Mouse (Mus musculus) limb, embryonic 11.5 days (tissue): Measurements from ENCODE around the gene Ttn. TPM values are rescaled to one million over a fixed set of nuclear protein-coding genes. Genes with fewer than 3 reads are reported as not detected.

Experiments
- ATAC-seq: fragments of 200-750 bp; cut with Nextera tagmentation; 2 replicates; pipeline ENCODE4 v1.8.0; 2017; ENCODE audit warnings: low read depth; ENCODE audit not compliant: insufficient number of reproducible peaks, low FRiP score, low TSS enrichment
- DNase-seq: peaks from one replicate; pipeline ENCODE4 v3.0.0-alpha.2; 2015; ENCODE audit warnings: low spot score
- H3K27ac ChIP-seq: fragments of 300-500 bp; sonication (generic); replicated peaks from 2 replicates; pipeline ENCODE4 v1.5.1; 2014; ENCODE audit warnings: low read depth, mild to moderate bottlenecking, low read length
- H3K27me3 ChIP-seq: fragments of 300-500 bp; sonication (generic); 2 replicates; pipeline ENCODE4 v1.6.1; 2014; ENCODE audit warnings: mild to moderate bottlenecking, low read length, mixed read lengths; ENCODE audit not compliant: control insufficient read depth, insufficient read depth
- H3K36me3 ChIP-seq: fragments of 300-500 bp; sonication (generic); 2 replicates; pipeline ENCODE4 v1.6.1; 2014; ENCODE audit warnings: mild to moderate bottlenecking, low read length, moderate library complexity, mixed read lengths; ENCODE audit not compliant: control insufficient read depth, insufficient read depth
- H3K4me1 ChIP-seq: fragments of 300-500 bp; sonication (generic); 2 replicates; pipeline ENCODE4 v1.6.1; 2014; ENCODE audit warnings: low read length, mixed read lengths; ENCODE audit not compliant: control insufficient read depth, insufficient read depth
- H3K4me2 ChIP-seq: fragments of 300-500 bp; sonication (generic); 2 replicates; pipeline ENCODE4 v1.6.1; 2014; ENCODE audit warnings: low read depth, mild to moderate bottlenecking, moderate library complexity; ENCODE audit not compliant: severe bottlenecking
- H3K4me3 ChIP-seq: fragments of 300-500 bp; sonication (generic); 2 replicates; pipeline ENCODE4 v1.5.1; 2014; ENCODE audit warnings: low read depth, low read length
- H3K9ac ChIP-seq: fragments of 300-500 bp; sonication (generic); 2 replicates; pipeline ENCODE4 v1.6.1; 2014; ENCODE audit warnings: mild to moderate bottlenecking, low read length
- H3K9me3 ChIP-seq: fragments of 300-500 bp; sonication (generic); 2 replicates; pipeline ENCODE4 v1.6.1; 2016; ENCODE audit warnings: low read length; ENCODE audit not compliant: control insufficient read depth
- WGBS: fragments of 180-500 bp; shearing (Covaris S2); extraction: QIAGEN DNeasy Blood & Tissue Kit; methylation state at CpG from one replicate; pipeline ENCODE4 v1.1.7; 2014; 5-methylcytosine and 5-hydroxymethylcytosine counted together
- polyA plus RNA-seq: library from polyadenylated mRNA; unstranded; fragments of >200 nt; fragmentation: Nextera tagmentation; extraction: Ambion mirVana; gene quantifications from 2 replicates; pipeline ENCODE4 v1.2.1, GENCODE M21; 2014

Ttn gene
- polyA plus RNA-seq, 1 experiment from 2014 or later: 7.1 TPM

DNA sequence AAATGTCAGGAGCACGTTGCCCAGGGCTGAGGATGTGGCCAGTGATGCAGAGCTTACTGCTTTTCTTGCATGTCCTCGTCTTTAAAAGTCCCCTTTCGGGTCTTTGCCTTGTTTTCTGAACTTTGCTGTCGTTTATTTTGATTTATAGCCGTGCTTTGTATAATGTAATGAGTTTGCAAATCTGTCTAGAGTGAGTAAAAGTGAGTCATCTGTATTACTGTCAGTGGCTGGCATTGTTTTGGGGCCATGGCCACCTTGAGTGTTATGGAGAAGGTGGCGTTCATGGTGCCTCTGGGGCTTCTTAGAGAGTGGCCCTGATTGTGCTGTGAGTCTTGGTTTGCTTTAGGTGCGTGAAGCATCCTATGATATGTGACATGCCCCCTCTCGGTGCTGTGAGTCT is 300.0 kb downstream of the Ttn start:
- DNase-seq (no peak), ATAC-seq (no peak)
- H3K4me1 ChIP-seq: no peaks in the 10 kb centered on the region
- no peak overlapping the region for H3K27ac ChIP-seq
- no peak overlapping the region for H3K9ac ChIP-seq
- H3K36me3 ChIP-seq: peaks cover 11% of the 10 kb centered on the region
- H3K4me3 ChIP-seq: no peak overlapping the region
- no peaks in the 10 kb centered on the region for H3K9me3 ChIP-seq
- WGBS: 87% methylated on average over 8 of the region's 8 CpGs
- H3K4me2 ChIP-seq: no peak overlapping the region
- H3K27me3 ChIP-seq: no peaks in the 10 kb centered on the region

DNA sequence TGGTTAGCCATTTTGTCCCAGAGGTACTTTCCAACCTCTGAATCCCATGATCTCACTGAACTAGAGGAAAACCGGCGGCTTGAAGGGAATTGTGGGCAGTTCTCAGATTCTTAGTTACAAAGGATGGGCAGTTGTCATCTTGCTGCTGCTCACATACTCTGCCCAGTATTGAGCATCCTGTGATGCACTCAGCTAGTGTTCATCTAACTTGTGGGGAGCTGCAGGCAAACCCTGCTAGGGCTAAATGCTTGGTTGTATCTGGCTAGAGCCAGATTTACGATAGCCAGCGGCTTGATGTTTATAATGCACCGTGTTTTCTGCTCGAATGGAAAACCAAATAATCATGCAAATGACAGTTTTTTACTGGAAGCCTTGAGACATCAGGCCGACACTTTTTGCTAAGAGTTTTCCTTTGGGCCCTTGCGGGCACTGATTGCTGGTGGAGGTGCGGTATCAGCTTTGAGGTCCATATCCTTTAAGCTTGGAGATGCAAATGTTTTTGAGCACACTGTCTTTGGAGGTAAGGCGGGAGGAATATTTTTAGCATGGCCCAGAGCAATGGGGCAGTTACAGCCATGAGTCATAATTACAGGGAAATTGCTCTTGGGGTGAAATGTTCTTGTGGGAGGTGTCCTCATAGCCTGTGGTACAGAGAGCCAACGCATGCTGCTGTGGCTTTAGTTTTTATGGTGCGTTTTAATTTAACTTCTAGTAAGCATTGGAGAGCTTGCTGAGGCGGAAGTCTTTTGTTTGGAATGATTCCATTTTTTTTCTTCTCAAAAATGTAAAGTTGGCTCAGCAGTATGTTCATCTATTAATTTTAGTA is 305.7 kb downstream of the Ttn start:
- Histone ChIP-seq H3K9me3 (no peaks in the 10 kb centered on the region), H3K4me3 (peak overlapping the region; percentile 75), H3K9ac (no peak overlapping the region), H3K36me3 (no peaks in the 10 kb centered on the region), H3K27ac (no peak overlapping the region), H3K4me1 (peaks cover 12% of the 10 kb centered on the region), H3K27me3 (no peaks in the 10 kb centered on the region), H3K4me2 (peak overlapping the region; percentile 64)
- ATAC-seq: no peak
- no peak for DNase-seq
- WGBS: 59% methylated on average over 13 of the region's 13 CpGs

DNA sequence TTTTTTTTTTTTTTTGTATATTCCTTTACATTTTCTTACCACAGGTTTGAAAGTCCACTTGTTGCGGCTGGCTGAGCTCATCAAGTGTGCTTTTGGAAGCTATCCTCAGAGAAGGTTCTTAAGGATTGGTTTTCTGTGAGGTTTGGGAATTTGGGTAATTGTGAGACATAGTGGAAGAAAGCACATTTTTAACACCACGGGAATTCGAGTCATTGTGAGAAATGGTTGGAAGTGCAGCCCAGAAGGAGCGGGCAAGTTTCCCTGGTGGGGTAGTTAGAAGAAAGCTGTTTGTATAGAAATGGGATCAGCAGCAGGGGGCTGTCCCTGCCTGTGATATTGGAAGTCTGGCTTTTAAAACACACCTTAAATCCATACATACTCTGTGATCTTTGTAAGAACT is 306.4 kb downstream of the Ttn start:
- H3K27ac ChIP-seq: no peak overlapping the region

DNA sequence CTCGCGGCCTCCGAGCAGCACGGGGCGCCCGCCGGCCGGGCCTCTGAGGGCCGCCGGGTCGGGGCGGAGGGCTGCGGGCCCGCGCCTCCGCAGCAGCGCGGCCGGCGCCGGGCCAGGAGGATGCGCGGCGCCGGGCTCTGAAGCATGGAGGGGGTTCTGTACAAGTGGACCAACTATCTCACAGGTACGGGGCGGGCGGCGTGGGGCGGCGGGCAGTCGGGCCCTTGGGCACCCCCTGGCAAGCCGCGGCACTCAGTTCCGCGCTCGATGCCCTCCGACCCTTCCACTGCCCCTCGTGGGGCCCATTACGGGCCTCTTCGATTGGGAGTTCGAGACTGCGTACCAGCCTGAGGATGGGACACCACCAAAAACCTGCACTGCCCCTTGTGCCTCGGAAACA is 306.9 kb downstream of the Ttn start:
- H3K4me2 ChIP-seq: peak overlapping the region; percentile 64
- ATAC-seq (peak; percentile 62; the same call in 1 of the 2 replicates), DNase-seq (peak; percentile 74)

More for the DNA sequence above, 306.4 kb downstream of the Ttn start:
- DNase-seq (peak; percentile 41), ATAC-seq (no peak)
- Histone ChIP-seq H3K27me3 (no peaks in the 10 kb centered on the region), H3K4me2 (peak overlapping the region; percentile 64), H3K9me3 (no peaks in the 10 kb centered on the region), H3K9ac (peak overlapping the region; percentile 87), H3K36me3 (no peaks in the 10 kb centered on the region), H3K4me1 (peaks cover 13% of the 10 kb centered on the region), H3K4me3 (peak overlapping the region; percentile 75)
- 11% methylated on average over 4 of the region's 4 CpGs for WGBS

DNA sequence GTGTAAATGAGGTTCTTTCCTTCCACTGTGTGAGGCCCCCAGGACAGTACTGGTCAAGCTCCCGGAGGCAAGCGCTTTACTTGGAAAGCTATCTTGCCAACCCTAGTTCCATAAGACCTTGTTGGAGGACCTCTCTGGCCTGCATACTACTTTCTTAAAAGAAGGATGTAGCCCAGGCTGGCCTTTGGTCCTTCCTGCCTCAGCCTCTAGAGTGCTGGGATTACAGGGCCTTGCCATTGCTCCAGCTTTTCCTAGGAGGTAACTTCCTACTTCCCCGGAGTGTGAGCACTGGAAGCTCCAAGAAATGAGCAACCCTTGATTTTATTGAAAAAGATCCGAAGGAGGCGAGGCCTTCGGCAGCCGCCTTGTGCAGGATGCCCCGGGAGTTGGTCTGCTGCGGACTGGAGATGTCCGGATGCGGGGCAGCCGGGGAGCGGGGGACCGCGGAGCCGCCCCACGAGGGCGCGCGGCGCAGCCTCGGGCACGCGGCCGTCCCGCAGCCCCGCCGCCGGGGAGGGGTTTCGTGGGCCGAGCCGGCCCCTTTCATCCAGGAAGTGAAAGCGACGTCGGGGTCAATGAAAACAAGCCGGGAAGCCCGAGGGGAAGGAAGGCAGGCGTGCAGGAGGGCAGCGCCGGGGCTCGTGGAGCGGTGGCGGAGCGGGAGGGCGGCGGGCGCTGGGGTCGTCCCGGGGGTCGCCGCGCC is 307.5 kb downstream of the Ttn start, which contains the start of gene Plekha3:
Gene Plekha3 (plus strand): TSS at position 557 of the 703 bp plus-strand sequence.
- peak within 1 kb of the TSS; percentile 87 for H3K9ac ChIP-seq
- no peaks in the 10 kb centered on the region for H3K36me3 ChIP-seq
- 5% methylated on average over 41 of the region's 52 CpGs for WGBS
- no peaks in the 10 kb centered on the region for H3K9me3 ChIP-seq
- H3K27ac ChIP-seq: peak within 1 kb of the TSS; percentile 76
- peak; percentile 55; the same call in 1 of the 2 replicates for ATAC-seq
- H3K4me2 ChIP-seq: peak within 1 kb of the TSS; percentile 64
- peak; percentile 85 for DNase-seq
- no peaks in the 10 kb centered on the region for H3K27me3 ChIP-seq
- peaks cover 13% of the 10 kb centered on the region for H3K4me1 ChIP-seq
- peak within 1 kb of the TSS; percentile 75 for H3K4me3 ChIP-seq

More for the DNA sequence above, 306.9 kb downstream of the Ttn start:
- no peaks in the 10 kb centered on the region for H3K27me3 ChIP-seq
- peak overlapping the region; percentile 87 for H3K9ac ChIP-seq
- H3K4me3 ChIP-seq: peak overlapping the region; percentile 75
- peaks cover 13% of the 10 kb centered on the region for H3K4me1 ChIP-seq
- 2% methylated on average over 22 of the region's 44 CpGs for WGBS
- H3K27ac ChIP-seq: peak overlapping the region; percentile 76
- H3K9me3 ChIP-seq: no peaks in the 10 kb centered on the region
- H3K36me3 ChIP-seq: no peaks in the 10 kb centered on the region

DNA sequence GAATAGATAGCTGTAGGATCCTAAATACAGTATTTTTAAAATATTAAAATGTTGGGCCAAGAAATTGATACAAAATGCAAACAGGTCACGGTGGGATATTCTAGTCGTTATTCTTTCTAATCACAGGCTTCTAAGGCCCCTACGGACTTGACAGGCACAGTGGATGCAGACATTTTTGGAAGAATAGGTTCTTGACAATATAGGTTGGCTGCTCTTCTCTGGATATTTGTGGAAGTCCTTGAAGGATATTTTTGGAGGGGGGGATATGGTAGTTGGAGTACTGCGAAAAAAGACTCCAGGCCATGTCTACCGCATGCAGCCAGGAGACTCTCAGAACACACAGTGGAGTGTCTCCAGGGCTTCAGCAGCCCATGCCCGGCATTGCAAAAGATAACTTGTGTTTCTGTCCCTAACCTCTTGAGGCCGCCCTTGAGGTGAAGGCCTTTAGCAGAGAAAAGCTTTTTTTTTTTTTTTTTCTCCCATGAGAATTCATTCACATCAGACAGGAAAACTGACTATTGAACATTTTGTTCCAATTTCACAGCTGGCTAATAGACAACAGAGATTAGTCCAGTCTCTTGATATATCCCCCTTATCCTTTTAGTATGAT is 308.8 kb downstream of the Ttn start:
- no peaks in the 10 kb centered on the region for H3K27me3 ChIP-seq
- H3K4me2 ChIP-seq: peak overlapping the region; percentile 67; the same call in 1 of the 2 replicates
- no peak overlapping the region for H3K27ac ChIP-seq
- WGBS: 45% methylated on average over 7 of the region's 7 CpGs
- H3K4me1 ChIP-seq: peaks cover 13% of the 10 kb centered on the region
- no peak overlapping the region for H3K4me3 ChIP-seq
- DNase-seq (peak; percentile 53), ATAC-seq (no peak)
- H3K36me3 ChIP-seq: no peaks in the 10 kb centered on the region
- no peak overlapping the region for H3K9ac ChIP-seq
- no peaks in the 10 kb centered on the region for H3K9me3 ChIP-seq

DNA sequence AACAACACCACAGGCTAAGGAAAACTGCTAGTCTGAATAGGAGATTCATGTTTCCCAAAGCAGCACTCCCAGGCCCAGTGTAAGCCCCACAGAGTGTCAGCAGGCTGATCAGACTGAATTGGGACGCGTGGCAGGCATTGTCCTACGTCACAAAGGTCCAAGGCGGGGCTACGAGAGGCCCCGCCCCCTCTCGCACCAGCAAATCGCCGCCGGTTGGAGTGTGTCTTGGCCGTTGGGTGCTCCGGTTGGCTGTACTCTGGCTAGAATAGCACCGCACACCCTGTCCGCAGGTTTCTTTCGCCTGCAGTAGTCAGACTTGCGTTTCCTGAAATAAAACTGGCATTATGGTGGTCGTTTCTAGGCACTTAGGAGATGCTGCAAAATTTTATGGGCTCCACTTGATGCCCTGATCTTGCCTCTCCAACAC is 309.4 kb downstream of the Ttn start, which contains the start of gene Fkbp7:
Gene Fkbp7 (minus strand): TSS at position 151 of the 427 bp plus-strand sequence.
- H3K4me3 ChIP-seq: peak within 1 kb of the TSS; percentile 45
- peak within 1 kb of the TSS; percentile 67 for H3K4me2 ChIP-seq
- DNase-seq (peak; percentile 96), ATAC-seq (peak; percentile 88)
- WGBS: 1% methylated on average over 17 of the region's 17 CpGs
- peak within 1 kb of the TSS; percentile 64 for H3K9ac ChIP-seq
- H3K9me3 ChIP-seq: no peaks in the 10 kb centered on the region
- no peak within 1 kb of the TSS; the same call in 1 of the 2 replicates for H3K27ac ChIP-seq
- no peaks in the 10 kb centered on the region for H3K27me3 ChIP-seq
- no peaks in the 10 kb centered on the region for H3K36me3 ChIP-seq
- peaks cover 13% of the 10 kb centered on the region for H3K4me1 ChIP-seq

DNA sequence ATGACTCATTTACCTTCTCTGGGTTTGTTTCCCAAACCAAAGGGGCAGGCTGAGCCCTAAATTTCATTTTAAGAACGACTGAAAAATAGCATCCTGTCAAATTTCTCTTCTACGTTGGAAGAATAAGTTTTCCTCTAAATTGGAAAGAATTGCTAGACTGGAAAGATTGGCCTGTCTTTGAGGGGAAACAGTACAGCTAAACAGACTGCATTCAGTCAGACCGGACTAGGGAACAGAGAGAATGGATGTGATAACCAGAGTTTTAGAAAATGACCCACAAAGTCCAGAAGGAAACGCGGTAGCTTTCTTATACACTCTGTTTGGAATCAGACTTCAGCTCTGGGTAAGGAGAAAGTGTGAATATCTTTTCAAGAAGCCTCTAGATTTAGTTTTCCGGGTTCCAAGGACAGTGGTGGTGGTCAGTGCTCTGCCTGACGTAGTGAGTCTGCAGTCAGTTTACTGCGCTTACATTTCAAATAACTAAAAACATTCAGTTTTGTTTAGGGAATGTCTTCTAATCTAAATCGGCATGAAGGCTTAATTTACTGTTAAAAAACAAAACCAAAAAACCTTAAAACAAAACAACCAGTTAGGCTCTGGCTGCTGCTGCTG is 310.1 kb downstream of the Ttn start:
- peak overlapping the region; percentile 45 for H3K4me3 ChIP-seq
- no peaks in the 10 kb centered on the region for H3K27me3 ChIP-seq
- H3K9ac ChIP-seq: peak overlapping the region; percentile 64
- H3K9me3 ChIP-seq: no peaks in the 10 kb centered on the region
- DNase-seq (peak; percentile 28), ATAC-seq (no peak)
- peaks cover 13% of the 10 kb centered on the region for H3K4me1 ChIP-seq
- WGBS: 36% methylated on average over 9 of the region's 9 CpGs
- peak overlapping the region; percentile 67 for H3K4me2 ChIP-seq
- no peaks in the 10 kb centered on the region for H3K36me3 ChIP-seq
- no peak overlapping the region for H3K27ac ChIP-seq
